Mouse (Mus musculus) bone marrow, adult 2 months (tissue): ENCODE data around the gene Vti1a. TPM values are rescaled to one million over a fixed set of nuclear protein-coding genes. Genes with fewer than 3 reads are reported as not detected.

Experiments used
- H3K27ac ChIP-seq: fragments of 200-500 bp; 2 replicates; pipeline ENCODE4 v1.5.1; 2012; ENCODE audit warnings: low read depth, mild to moderate bottlenecking, control low read depth, inconsistent platforms, low read length; ENCODE audit not compliant: control insufficient read depth, poor library complexity, insufficient read depth
- H3K4me1 ChIP-seq: fragments of 200-500 bp; 2 replicates; pipeline ENCODE4 v1.6.1; 2011; ENCODE audit warnings: low read length; ENCODE audit not compliant: control insufficient read depth, insufficient read depth
- H3K4me3 ChIP-seq: fragments of 200-500 bp; replicated peaks from 2 replicates; pipeline ENCODE3; 2011; ENCODE audit warnings: mild to moderate bottlenecking, low read depth, low read length, control low read depth; ENCODE audit not compliant: control insufficient read depth
- CTCF ChIP-seq: fragments of 200-500 bp; IDR thresholded peaks from 2 replicates; pipeline ENCODE4 v1.5.1; 2011; ENCODE audit warnings: low read length, control low read depth; ENCODE audit not compliant: control insufficient read depth, insufficient read depth
- POLR2A ChIP-seq: fragments of 200-500 bp; IDR thresholded peaks from 2 replicates; pipeline ENCODE4 v1.6.1; 2011; ENCODE audit warnings: low read depth, mild to moderate bottlenecking, control low read depth, low read length, borderline replicate concordance; ENCODE audit not compliant: control insufficient read depth
- WGBS: fragments of 180-500 bp; shearing (Covaris S2); methylation state at CpG from one replicate; pipeline ENCODE4 v1.1.7; 2018; 5-methylcytosine and 5-hydroxymethylcytosine counted together
- polyA plus RNA-seq: library from polyadenylated mRNA; stranded (reverse); fragments of >200 nt; gene quantifications from 2 replicates; pipeline ENCODE4 v1.2.4, GENCODE M21; 2011; ENCODE audit warnings: low replicate concordance; ENCODE audit not compliant: missing spikeins, insufficient read depth, insufficient read length

Gene Vti1a
- polyA plus RNA-seq, 1 experiment = 11.4 TPM

DNA sequence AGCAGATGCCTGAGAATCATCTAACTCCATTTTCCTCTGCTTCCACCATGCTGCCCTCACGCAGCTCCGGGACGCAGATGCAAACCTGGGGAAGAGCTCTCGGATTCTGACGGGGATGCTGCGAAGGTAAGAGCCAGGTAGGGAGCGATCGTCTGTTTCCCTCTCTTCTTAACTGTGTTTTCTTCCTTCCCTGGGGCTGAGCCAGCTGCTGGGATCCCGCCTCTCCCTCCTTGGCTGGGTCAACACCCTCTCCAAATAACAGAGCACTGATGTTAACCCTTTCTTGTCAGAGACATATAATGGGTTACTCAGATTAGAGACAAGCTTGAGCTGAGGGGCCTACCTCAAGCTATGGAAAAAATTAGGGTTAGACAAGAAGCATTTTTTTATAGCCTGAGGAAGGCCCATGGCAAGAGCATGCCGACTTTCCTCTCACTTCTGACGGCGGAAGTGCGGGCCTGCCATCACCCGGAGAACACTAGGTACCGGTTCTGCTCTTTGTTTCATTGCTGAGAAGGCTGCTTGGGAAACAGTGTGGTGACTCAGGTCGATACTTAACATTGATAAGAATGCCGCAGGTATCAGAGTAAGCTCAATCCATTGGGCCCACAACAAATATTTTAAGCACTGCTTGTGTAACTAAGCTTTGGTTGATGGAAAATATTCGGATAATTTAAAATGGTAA lies 183.2 kb downstream of the Vti1a start:
- TF ChIP-seq CTCF = no peak
- no peak for TF ChIP-seq POLR2A
- no peak overlapping the region for H3K4me3 ChIP-seq
- no peaks in the 10 kb centered on the region; the same call in 1 of the 2 replicates for H3K4me1 ChIP-seq
- 93% methylated on average over 18 of the region's 18 CpGs for WGBS
- H3K27ac ChIP-seq = no peak overlapping the region

DNA sequence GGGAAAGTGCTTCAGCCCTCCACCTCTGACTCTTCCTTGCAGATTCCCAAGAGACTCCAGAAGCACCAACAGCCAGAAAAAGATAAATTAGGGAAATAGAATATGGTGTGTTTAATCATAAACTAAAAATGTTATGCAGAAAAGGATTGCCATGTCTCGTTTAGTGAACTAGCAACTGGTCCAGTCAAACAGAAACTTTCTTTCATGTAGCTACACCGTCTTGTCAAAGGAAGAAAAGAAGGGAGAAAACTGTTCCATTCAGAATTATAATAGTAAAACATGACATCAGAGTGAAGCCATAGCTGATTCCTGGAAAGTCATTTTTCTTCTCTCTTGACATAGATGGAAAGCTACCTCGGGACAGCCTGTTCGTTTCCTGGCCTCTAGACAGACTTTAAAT lies 185.9 kb downstream of the Vti1a start:
- H3K27ac ChIP-seq = no peak overlapping the region
- no peak overlapping the region for H3K4me3 ChIP-seq
- no peaks in the 10 kb centered on the region for H3K4me1 ChIP-seq
- TF ChIP-seq POLR2A = no peak
- no peak for TF ChIP-seq CTCF
- WGBS = 82% methylated on average over 4 of the region's 4 CpGs

GRCm38 (mm10) chr19:55503771-55504170 lies 187.7 kb downstream of the Vti1a start:
- no peak for TF ChIP-seq POLR2A
- no peak for TF ChIP-seq CTCF
- 89% methylated on average over 4 of the region's 4 CpGs for WGBS
- no peak overlapping the region for H3K27ac ChIP-seq
- no peaks in the 10 kb centered on the region for H3K4me1 ChIP-seq
- no peak overlapping the region for H3K4me3 ChIP-seq

DNA sequence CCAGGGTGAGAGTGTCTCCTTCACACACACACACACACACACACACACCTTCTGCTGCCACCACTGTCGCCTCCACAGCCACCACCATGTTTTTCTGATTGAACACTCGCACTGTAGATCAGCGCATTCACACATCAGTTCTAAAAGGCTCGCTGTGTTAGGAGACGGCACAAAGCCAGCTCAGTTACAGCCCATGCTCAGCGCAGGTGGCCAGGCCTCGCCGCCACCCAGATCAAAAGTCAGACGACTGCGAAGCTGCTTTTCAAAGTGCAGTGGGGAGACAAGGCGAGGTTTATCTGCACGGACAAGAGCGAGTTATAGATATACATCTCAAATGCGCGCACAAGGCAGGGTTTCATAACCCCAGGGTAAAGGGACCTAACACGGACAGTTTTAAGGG lies 191.7 kb downstream of the Vti1a start:
- Histone ChIP-seq H3K4me3 (no peak overlapping the region), H3K4me1 (no peaks in the 10 kb centered on the region), H3K27ac (no peak overlapping the region)
- 88% methylated on average over 16 of the region's 16 CpGs for WGBS
- no peak for TF ChIP-seq CTCF
- no peak for TF ChIP-seq POLR2A

GRCm38 (mm10) chr19:55508239-55508638 lies 192.1 kb downstream of the Vti1a start:
- TF ChIP-seq POLR2A = no peak
- TF ChIP-seq CTCF = no peak
- Histone ChIP-seq H3K4me1 (no peaks in the 10 kb centered on the region), H3K4me3 (no peak overlapping the region), H3K27ac (no peak overlapping the region)
- 89% methylated on average over 4 of the region's 4 CpGs for WGBS

DNA sequence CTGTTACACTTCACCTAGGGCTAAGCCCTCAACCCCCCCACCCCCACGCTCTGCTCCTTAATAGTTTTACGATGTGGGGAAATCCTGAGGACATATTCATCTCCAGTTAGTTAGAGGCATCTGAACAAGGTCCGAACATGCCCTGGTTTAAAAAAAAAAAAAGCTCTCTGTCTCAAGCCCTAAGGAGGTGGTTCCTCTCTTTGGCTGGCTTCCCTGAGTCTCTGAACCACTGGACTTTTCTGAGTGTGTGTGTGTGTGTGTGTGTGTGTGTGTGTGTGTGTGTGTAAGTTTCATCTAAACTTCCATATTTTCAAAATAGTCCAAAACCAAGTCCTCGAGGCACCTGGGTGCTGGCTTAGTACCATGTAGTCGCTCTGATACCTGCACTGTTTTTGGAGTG lies 192.9 kb downstream of the Vti1a start:
- no peak for TF ChIP-seq POLR2A
- TF ChIP-seq CTCF = no peak
- Histone ChIP-seq H3K27ac (no peak overlapping the region), H3K4me1 (no peaks in the 10 kb centered on the region), H3K4me3 (no peak overlapping the region)
- WGBS = 83% methylated on average over 5 of the region's 5 CpGs

GRCm38 (mm10) chr19:55509618-55510017 lies 193.5 kb downstream of the Vti1a start:
- no peak for TF ChIP-seq CTCF
- no peak for TF ChIP-seq POLR2A

DNA sequence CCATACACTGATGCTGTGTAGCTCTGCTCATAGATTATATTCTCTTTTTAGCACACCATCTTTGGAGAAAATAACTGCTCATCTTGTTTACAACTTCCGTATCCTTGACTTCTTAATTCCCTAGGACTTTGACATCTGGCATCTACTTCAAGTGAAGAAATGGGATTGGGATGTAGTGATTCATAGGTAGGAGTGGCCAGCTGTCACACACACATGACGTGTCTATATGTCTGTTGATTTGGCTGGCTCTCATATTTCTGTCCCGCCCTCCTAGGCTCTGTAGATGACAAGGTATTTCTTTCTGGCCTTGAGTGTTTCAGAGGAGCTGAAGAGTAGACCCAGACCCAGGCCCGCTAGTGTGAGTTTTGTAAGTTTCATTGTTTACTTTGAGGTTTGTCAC lies 197.8 kb downstream of the Vti1a start:
- Histone ChIP-seq H3K4me3 (no peak overlapping the region), H3K27ac (no peak overlapping the region), H3K4me1 (no peaks in the 10 kb centered on the region)
- WGBS = 83% methylated on average over 4 of the region's 4 CpGs
- no peak for TF ChIP-seq POLR2A
- no peak for TF ChIP-seq CTCF

More at GRCm38 (mm10) chr19:55509618-55510017, 193.5 kb downstream of the Vti1a start:
- H3K4me1 ChIP-seq = no peaks in the 10 kb centered on the region
- 93% methylated on average over 8 of the region's 8 CpGs for WGBS
- H3K4me3 ChIP-seq = no peak overlapping the region
- no peak overlapping the region for H3K27ac ChIP-seq

DNA sequence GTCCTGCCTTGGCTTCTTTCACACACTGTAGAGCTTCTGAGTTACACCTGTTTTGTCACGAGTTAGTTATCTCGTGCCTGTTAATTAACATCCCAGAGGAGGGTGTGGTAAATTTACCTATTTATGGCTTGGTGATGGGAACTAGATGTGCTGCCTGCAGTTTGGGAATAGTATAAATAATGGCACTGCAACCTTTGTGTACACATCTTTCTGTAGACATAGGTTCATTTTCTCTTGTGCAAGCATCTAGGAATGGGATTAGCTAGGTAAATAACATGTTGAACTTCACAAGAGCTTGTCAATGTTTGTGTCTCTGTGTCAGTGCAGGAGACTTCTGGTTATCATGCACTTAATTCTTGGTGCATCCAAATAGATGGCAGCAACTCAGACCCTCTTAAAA lies 204.1 kb downstream of the Vti1a start:
- no peak for TF ChIP-seq POLR2A
- no peak for TF ChIP-seq CTCF
- Histone ChIP-seq H3K4me3 (no peak overlapping the region), H3K4me1 (no peaks in the 10 kb centered on the region), H3K27ac (no peak overlapping the region)
- 86% methylated on average over 2 of the region's 2 CpGs for WGBS

DNA sequence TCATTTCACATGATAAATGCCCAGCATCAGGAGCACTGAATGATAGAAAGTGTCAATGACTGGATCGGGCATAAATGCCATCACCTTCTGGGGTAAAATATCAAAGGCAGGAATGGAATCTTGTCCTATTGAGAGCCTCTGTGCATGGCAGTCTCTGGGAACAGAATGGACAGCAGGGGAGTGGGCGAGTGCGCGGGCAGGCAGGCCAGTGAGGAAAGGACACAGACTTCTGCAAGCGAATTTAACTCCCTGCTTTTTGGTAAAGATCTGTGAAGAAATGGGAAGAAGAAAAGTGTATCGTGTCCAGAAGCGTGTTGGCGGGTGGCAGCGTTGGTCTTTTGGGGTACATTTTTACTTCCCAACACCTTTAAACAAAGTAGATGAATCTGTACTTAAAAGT lies 207.2 kb downstream of the Vti1a start:
- no peak for TF ChIP-seq CTCF
- TF ChIP-seq POLR2A = no peak
- Histone ChIP-seq H3K27ac (no peak overlapping the region), H3K4me3 (no peak overlapping the region), H3K4me1 (no peaks in the 10 kb centered on the region; the same call in 1 of the 2 replicates)
- 91% methylated on average over 9 of the region's 9 CpGs for WGBS
